Mouse (Mus musculus) heart, embryonic 10.5 days (tissue): Measurements from ENCODE around the gene Gzmk. TPM values are rescaled to one million over a fixed set of nuclear protein-coding genes. Genes with fewer than 3 reads are reported as not detected.

ENCODE experiments used
- DNase-seq: peaks from one replicate; pipeline ENCODE4 v3.0.0-alpha.2; 2017; ENCODE audit warnings: low spot score
- H3K27ac ChIP-seq: fragments of 300-500 bp; sonication (generic); 2 replicates; pipeline ENCODE4 v1.5.1; 2016; ENCODE audit warnings: mild to moderate bottlenecking
- H3K27me3 ChIP-seq: fragments of 300-500 bp; sonication (generic); 2 replicates; pipeline ENCODE4 v1.6.1; 2016; ENCODE audit warnings: mild to moderate bottlenecking; ENCODE audit not compliant: poor library complexity, insufficient read depth, severe bottlenecking
- H3K36me3 ChIP-seq: fragments of 300-500 bp; sonication (generic); 2 replicates; pipeline ENCODE4 v1.6.1; 2016; ENCODE audit warnings: mild to moderate bottlenecking, moderate library complexity
- H3K4me1 ChIP-seq: fragments of 300-500 bp; sonication (generic); 2 replicates; pipeline ENCODE4 v1.6.1; 2016; ENCODE audit warnings: mild to moderate bottlenecking
- H3K4me3 ChIP-seq: fragments of 300-500 bp; sonication (generic); 2 replicates; pipeline ENCODE4 v1.5.1; 2016; ENCODE audit warnings: mild to moderate bottlenecking, moderate library complexity
- H3K9me3 ChIP-seq: fragments of 300-500 bp; sonication (generic); 2 replicates; pipeline ENCODE4 v1.6.1; 2016; ENCODE audit warnings: mild to moderate bottlenecking, moderate library complexity
- WGBS: fragments of 180-500 bp; shearing (Covaris S2); methylation state at CpG from one replicate; pipeline ENCODE4 v1.1.7; 2016; 5-methylcytosine and 5-hydroxymethylcytosine counted together
- polyA plus RNA-seq: library from polyadenylated mRNA; unstranded; fragments of >200 nt; fragmentation: Nextera tagmentation; extraction: Ambion mirVana; gene quantifications from 2 replicates; pipeline ENCODE4 v1.2.1, GENCODE M21; 2016

Gzmk gene
- polyA plus RNA-seq, 1 experiment from 2014 or later = not detected

DNA sequence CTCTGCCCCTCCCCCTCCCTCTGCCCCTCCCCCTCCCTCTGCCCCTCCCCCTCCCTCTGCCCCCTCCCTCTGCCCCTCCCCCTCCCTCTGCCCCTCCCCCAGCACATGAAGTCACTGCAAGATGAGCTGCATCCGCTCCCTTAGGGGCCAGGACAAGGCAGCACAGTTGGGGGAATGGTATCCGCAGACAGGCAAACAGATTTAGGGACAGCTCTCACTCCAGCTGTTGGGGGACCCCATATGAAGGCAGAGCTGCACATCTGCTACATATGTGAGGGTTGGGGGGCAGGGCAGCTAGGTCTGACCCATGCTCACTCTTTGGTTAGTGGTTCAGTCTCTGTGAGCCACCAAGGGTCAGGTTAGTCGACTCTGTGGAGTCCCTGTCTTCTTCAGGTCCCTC is 26.4 kb downstream of the Gzmk start:
- Histone ChIP-seq H3K4me3 (no peak overlapping the region), H3K36me3 (no peaks in the 10 kb centered on the region), H3K27me3 (no peaks in the 10 kb centered on the region), H3K27ac (no peak overlapping the region), H3K4me1 (peaks cover 15% of the 10 kb centered on the region), H3K9me3 (no peaks in the 10 kb centered on the region)
- WGBS = 26% methylated on average over 3 of the region's 3 CpGs
- DNase-seq = no peak

DNA sequence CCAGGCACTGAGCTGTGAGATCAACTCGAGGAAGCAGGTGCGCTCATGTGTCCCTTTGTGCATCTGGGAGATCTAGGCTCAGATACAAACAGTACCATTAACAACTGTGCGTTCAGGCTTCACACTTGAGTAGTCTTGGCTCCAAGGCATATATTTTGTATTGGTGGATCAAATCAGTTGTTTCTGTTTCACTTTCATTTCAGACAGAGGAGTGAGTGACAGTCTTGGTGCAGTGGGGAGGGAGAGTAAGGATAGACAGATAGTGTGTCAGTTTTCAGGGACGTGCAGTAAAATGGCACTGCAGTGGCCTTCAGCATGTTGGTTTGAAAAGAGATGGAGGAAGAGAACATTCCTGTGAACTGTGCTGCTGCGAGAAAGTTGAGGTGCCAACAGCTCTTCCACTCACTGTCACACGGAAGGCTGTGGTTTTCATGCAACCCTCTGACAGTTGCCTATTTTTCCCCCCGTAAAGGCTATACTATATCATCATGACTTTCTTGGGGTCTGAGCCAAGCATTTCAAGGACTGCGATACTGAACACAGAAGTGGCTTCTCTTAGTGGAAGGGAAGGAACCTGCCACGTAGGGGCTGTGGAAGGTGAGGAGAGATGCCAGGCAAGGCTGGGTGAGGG is 27.7 kb downstream of the Gzmk start:
- WGBS = 84% methylated on average over 9 of the region's 9 CpGs
- Histone ChIP-seq H3K36me3 (no peaks in the 10 kb centered on the region), H3K4me3 (no peak overlapping the region), H3K27me3 (no peaks in the 10 kb centered on the region), H3K9me3 (no peaks in the 10 kb centered on the region), H3K4me1 (peaks cover 15% of the 10 kb centered on the region), H3K27ac (no peak overlapping the region)
- no peak for DNase-seq

DNA sequence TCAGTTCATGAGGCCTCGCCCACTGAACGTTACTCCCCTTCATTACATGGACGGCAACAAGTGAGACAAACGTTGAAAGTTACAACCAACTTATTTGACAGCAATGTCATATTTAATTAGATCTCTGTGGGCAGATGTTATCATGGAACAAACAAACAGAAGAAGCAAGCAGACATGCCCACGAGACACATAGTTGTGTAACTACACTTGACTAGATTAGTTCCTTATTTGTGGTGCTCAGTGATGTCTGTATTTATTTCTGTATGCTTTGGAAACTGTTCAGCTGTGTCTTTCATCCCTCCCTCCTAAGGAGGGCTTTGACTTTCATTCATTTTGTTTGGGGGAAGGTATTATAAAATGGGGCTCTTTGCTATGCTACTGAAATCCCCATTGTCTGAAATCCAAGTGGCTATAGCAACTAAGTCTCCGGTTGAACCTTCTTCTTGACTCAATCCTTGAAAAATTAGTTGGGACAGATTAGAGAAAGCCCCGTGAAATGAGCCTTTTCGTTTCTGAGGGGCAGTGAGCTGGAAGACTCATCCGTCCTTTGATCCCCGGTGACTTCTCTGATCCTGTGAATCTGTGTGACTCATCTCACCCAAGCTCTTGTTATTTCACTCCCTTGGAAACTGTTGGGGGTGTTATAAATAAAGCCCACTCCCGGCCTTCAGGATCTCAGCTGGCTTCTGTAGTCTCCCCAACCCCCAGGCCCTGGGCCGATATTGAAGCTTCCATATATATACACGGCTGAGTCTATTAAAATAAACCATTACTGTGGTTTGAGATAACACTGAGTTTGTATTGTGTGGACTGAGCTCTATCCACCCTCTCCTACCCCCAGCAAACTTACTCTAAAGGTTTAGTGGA is 28.7 kb downstream of the Gzmk start:
- Histone ChIP-seq H3K4me1 (peaks cover 9% of the 10 kb centered on the region), H3K36me3 (no peaks in the 10 kb centered on the region), H3K4me3 (no peak overlapping the region), H3K9me3 (no peaks in the 10 kb centered on the region), H3K27ac (no peak overlapping the region), H3K27me3 (no peaks in the 10 kb centered on the region)
- no peak for DNase-seq
- 65% methylated on average over 13 of the region's 13 CpGs for WGBS

DNA sequence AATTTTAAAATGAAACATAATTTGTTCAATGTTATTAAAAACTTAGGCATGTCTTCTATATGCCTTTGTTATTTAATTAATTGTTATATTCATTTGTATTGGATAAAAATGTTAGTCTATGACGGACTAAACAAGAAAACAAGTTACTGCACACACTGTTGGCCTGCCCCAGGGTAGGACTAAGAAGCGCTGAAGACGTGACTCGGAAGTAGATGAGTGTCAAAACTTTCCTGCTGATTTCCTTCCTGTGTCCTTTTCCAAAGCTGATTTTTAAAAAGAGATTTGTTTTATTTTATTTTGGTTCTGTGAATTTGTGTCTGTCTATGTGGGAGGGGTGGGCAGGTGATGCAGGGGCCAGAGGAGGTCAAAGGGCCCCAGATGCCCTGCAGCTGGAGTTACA is 42.0 kb downstream of the Gzmk start:
- WGBS = 84% methylated on average over 4 of the region's 4 CpGs
- H3K27ac ChIP-seq = no peak overlapping the region
- no peaks in the 10 kb centered on the region for H3K27me3 ChIP-seq
- H3K4me3 ChIP-seq = no peak overlapping the region
- no peaks in the 10 kb centered on the region; the same call in 1 of the 2 replicates for H3K9me3 ChIP-seq
- no peaks in the 10 kb centered on the region for H3K4me1 ChIP-seq
- no peaks in the 10 kb centered on the region for H3K36me3 ChIP-seq
- DNase-seq = no peak

DNA sequence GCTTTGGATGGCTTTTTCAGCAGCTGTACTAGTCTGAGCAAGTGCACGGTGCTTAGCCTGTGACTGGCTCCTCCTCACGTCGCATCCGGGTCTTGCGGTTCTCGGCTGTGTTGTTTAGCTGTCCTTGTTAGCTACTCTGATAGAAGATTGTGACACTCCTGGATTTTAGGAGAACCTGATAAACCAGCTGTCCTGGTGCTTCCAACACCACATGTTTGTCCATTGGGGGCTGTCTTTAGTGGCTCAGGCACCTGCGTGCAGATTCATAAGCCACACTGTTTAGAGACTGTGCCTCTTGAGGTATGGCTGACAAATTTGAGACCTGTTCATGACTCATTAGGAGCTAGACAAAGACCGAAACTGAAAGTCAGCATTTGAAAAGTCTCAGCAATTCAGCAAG is 42.4 kb downstream of the Gzmk start:
- Histone ChIP-seq H3K4me3 (no peak overlapping the region), H3K36me3 (no peaks in the 10 kb centered on the region), H3K27ac (no peak overlapping the region), H3K27me3 (no peaks in the 10 kb centered on the region), H3K9me3 (no peaks in the 10 kb centered on the region; the same call in 1 of the 2 replicates), H3K4me1 (no peaks in the 10 kb centered on the region)
- no peak for DNase-seq
- WGBS = 89% methylated on average over 8 of the region's 8 CpGs

DNA sequence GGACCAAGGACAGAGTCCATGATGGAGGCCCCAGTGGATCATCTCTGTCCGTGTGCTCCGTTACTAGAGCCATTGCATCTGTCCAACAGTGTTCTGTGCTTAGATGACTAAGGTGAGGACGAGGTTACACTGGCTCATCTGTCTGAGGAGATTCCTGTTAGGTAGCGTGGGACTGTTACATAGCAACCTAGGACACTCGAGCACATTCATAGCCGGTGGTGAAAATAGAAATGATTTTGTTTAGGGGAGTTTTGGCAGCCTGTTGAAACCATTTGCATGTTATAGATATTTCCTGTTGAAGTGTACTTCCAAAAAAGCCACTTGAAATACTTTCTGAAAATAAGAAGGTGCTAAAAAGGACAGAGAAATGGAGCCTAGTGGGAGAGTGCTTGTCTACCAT is 51.5 kb downstream of the Gzmk start:
- Histone ChIP-seq H3K4me1 (no peaks in the 10 kb centered on the region), H3K27ac (no peak overlapping the region), H3K27me3 (no peaks in the 10 kb centered on the region), H3K4me3 (no peak overlapping the region), H3K9me3 (no peaks in the 10 kb centered on the region), H3K36me3 (no peaks in the 10 kb centered on the region)
- 88% methylated on average over 6 of the region's 6 CpGs for whole genome bisulfite sequencing
- no peak for DNase-seq

DNA sequence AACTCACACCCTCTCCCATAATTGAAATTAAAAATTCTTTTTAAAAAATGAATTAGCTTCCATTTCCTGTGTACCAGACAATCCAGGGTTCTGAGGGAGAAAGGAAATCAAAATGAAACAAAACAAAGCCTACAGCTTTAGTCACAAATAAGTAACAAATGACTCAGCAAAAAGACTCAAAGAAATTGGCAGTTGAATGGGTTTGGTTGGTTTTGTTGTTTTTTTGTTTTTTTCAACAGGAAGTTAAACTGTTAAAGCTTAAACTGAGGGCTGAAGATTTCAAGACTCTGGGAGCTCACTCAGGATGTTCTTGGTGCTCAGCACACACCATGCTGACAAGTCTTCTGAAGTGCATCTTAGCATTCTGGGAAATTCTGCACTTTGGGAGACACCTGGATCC is 55.5 kb downstream of the Gzmk start:
- no peak overlapping the region for H3K4me3 ChIP-seq
- no peaks in the 10 kb centered on the region for H3K36me3 ChIP-seq
- DNase-seq = no peak
- no peaks in the 10 kb centered on the region for H3K4me1 ChIP-seq
- no peaks in the 10 kb centered on the region for H3K9me3 ChIP-seq
- no peaks in the 10 kb centered on the region for H3K27me3 ChIP-seq
- no peak overlapping the region for H3K27ac ChIP-seq

DNA sequence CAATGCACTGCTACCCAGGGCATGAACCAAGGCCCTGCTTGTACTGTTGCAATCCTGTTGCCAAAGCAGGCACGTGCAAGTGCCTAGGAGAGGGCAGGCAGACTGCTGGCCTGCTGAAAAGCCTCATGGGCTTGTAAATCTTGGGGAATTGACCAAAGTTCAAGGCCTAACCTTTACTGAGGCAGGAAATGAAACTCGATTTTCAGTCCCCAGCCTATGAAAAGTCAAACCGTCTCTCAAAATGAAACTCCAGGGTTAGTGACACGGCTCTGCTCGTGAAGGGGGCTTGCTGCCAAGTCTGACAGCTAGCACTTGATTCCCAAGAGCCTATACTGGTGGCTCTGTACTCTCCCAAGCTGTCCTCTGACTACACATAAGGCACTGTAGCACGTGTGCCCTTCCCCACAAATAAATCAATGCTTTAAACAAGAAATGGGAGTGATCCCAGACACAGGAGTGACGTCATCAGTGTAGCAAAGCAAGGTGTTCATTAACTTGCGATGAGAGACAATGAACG is 57.6 kb downstream of the Gzmk start:
- Histone ChIP-seq H3K36me3 (no peaks in the 10 kb centered on the region), H3K4me3 (no peak overlapping the region), H3K9me3 (no peaks in the 10 kb centered on the region), H3K27me3 (no peaks in the 10 kb centered on the region), H3K4me1 (no peaks in the 10 kb centered on the region), H3K27ac (no peak overlapping the region)
- no peak for DNase-seq
- 73% methylated on average over 9 of the region's 9 CpGs for WGBS

DNA sequence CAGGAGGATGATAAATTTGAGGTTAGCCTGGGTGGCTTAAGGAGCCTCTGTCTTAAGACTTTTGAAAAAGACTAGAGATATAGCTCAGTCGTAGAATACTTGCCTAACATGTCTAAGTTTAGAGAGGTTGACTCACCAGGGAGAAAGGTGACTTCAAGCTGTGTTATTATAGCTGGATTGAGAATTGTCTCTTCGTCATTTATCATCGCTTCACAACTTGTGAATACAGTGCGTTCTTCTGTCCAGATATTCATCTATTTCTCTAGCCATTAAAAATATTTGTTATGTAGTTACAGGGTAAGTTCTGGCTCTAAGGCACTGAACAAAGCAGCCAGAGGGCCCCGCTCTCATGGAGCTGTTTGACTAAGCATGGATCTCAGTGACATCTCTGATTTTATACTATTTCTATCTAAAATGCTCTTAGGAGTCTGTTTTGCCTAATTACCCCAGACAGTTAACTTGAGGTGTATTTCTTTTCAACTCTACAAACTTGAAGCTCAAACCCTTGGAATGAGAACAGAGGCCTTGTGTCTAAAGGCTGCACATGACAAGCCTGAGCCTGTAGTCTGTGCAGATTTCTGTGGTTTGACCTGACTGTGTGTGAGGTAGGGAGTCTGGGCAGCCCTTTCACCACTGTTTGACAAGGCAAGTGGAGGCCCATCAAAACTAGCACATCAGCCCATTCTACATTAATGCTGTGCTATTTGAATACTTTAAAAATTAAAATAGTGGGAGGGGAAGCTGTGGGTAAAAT is 61.3 kb downstream of the Gzmk start:
- 90% methylated on average over 5 of the region's 5 CpGs for WGBS
- no peaks in the 10 kb centered on the region for H3K36me3 ChIP-seq
- no peaks in the 10 kb centered on the region for H3K27me3 ChIP-seq

DNA sequence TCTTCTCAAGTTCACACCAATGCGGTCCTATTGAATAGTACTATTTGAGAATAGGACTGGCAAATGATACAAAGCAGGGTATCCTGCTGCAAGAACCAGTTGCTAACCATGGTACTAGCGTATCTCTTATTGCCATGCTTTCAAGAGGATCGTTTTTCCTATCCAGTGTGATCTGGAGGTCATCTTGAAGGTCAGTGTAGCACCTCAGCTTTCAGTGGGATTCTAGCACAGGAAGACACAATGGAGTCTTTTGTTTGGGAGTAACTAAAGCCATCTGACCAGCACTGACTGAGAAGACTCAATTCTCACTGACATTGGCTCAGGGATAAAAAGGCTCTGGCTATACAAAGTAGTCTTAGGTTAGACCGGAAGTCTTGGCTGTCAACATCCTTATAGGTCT is 74.2 kb downstream of the Gzmk start:
- Histone ChIP-seq H3K27me3 (no peaks in the 10 kb centered on the region), H3K4me3 (no peak overlapping the region), H3K36me3 (no peaks in the 10 kb centered on the region), H3K4me1 (no peaks in the 10 kb centered on the region), H3K9me3 (no peaks in the 10 kb centered on the region), H3K27ac (no peak overlapping the region)
- 87% methylated on average over 4 of the region's 4 CpGs for whole genome bisulfite sequencing
- DNase-seq = no peak

More for the DNA sequence above, 61.3 kb downstream of the Gzmk start:
- DNase-seq = no peak
- Histone ChIP-seq H3K4me1 (no peaks in the 10 kb centered on the region), H3K9me3 (no peaks in the 10 kb centered on the region), H3K27ac (no peak overlapping the region), H3K4me3 (no peak overlapping the region)

DNA sequence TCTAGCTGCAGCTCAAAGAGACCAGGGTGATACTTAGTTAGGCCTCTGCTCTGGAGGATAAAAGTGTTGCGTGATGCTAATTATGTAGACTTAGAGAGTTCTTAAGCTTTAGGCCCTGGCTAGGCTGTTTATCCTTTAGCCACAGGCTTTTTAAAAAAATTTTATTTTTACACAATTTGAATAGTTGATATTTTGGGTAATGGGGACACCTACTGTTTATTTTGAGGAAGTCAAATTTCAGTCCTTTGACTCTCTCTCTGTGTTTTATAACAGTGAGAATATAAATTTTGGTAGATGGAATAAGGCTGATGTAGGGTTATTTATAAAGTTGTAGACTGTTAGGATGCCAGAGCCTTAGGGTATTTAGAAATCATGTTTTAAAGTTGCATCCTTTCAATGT is 86.1 kb downstream of the Gzmk start:
- no peaks in the 10 kb centered on the region for H3K36me3 ChIP-seq
- H3K27me3 ChIP-seq = no peaks in the 10 kb centered on the region
- no peaks in the 10 kb centered on the region for H3K4me1 ChIP-seq
- H3K27ac ChIP-seq = no peak overlapping the region
- no peak for DNase-seq
- no peak overlapping the region for H3K4me3 ChIP-seq
- no peaks in the 10 kb centered on the region for H3K9me3 ChIP-seq
- WGBS = 94% methylated on average over 1 of the region's 1 CpGs

DNA sequence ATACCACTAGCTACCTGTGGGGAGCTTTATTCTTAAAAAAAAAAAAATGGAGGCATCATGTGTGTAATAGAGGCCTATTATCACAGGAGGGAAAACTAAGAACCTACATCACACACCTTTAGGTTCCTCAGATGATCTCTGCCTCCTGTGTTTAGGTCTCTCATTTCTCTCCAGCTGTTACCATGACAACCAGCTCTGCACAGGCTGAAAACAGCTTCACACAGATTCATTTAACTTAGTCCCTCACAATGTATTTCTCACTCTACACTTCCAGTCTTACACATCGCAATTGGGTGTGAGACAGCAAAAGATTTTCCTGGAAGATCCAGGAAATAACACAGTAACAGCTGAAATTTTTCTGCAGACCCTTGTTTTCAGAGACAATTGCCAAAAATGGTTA is 95.7 kb downstream of the Gzmk start:
- 91% methylated on average over 1 of the region's 1 CpGs for WGBS
- Histone ChIP-seq H3K4me1 (no peaks in the 10 kb centered on the region), H3K36me3 (no peaks in the 10 kb centered on the region), H3K27ac (no peak overlapping the region), H3K9me3 (no peaks in the 10 kb centered on the region), H3K4me3 (no peak overlapping the region), H3K27me3 (no peaks in the 10 kb centered on the region)
- DNase-seq = no peak
